ENCODE assay signal across 10 mouse cellular contexts in genomic region chr2:101652204-101652920, GRCm38 (mm10). TPM values are rescaled to one million over a fixed set of nuclear protein-coding genes. Genes with fewer than 3 reads are reported as not detected.
A peak's percentile ranks its signal among the peaks of the same experiment; 100 is the strongest.
DNase-seq lines count a peak whose midpoint lies in the region; ATAC-seq and TF ChIP-seq lines count a peak whose summit lies in the region.
"Had no signal": no experiment of that assay in that cellular context is flagged by ENCODE, and none has a peak within 500 bp of the region (broad histone marks: within the 10 kb centered on the region; RNA-seq: fewer than 3 reads in every experiment).

No protein-coding gene starts in this region.

- H3K36me3 ChIP-seq in kidney, adult 2 months (ENCODE audit: control insufficient read depth, insufficient read depth, low read length): no peaks in the 10 kb centered on the region
- no peaks in the 10 kb centered on the region for H3K36me3 ChIP-seq in forebrain, embryonic 12.5 days (replicated peaks)
- H3K36me3 ChIP-seq in liver, embryonic 13.5 days: no peaks in the 10 kb centered on the region
- H3K36me3 ChIP-seq in stomach, postnatal 0 days (ENCODE audit: control insufficient read depth, insufficient read depth, low read length): no peaks in the 10 kb centered on the region

- H3K27ac ChIP-seq in kidney, adult 2 months (ENCODE audit: insufficient read depth, low read depth, low read length): no peak overlapping the region
- no peak overlapping the region for H3K27ac ChIP-seq in forebrain, embryonic 12.5 days
- H3K27ac ChIP-seq in liver, embryonic 13.5 days: no peak overlapping the region
- H3K27ac ChIP-seq in stomach, postnatal 0 days (replicated peaks): no peak overlapping the region

- no peaks in the 10 kb centered on the region for H3K9me3 ChIP-seq in forebrain, embryonic 12.5 days
- no peaks in the 10 kb centered on the region for H3K9me3 ChIP-seq in liver, embryonic 13.5 days (replicated peaks)
- no peaks in the 10 kb centered on the region for H3K9me3 ChIP-seq in stomach, postnatal 0 days (ENCODE audit: control insufficient read depth, low read length)

- H3K9ac ChIP-seq in forebrain, embryonic 12.5 days: no peak overlapping the region
- H3K9ac ChIP-seq in liver, embryonic 13.5 days: no peak overlapping the region
- no peak overlapping the region for H3K9ac ChIP-seq in stomach, postnatal 0 days (ENCODE audit: low read length)

- H3K4me2 ChIP-seq in forebrain, embryonic 12.5 days: peak overlapping the region; percentile 57
- H3K4me2 ChIP-seq in liver, embryonic 13.5 days: peak overlapping the region; percentile 48
- peak overlapping the region; percentile 46 for H3K4me2 ChIP-seq in stomach, postnatal 0 days (replicated peaks; ENCODE audit: low read depth)

- no peaks in the 10 kb centered on the region for H3K4me1 ChIP-seq in kidney, adult 2 months (ENCODE audit: control insufficient read depth, insufficient read depth, low read length)
- H3K4me1 ChIP-seq in forebrain, embryonic 12.5 days: no peaks in the 10 kb centered on the region
- H3K4me1 ChIP-seq in liver, embryonic 13.5 days (replicated peaks): peaks cover 10% of the 10 kb centered on the region; the same call in 1 of the 2 replicates
- H3K4me1 ChIP-seq in stomach, postnatal 0 days (replicated peaks; ENCODE audit: control insufficient read depth, insufficient read depth): no peaks in the 10 kb centered on the region

- no peak for TF ChIP-seq CTCF in kidney, adult 2 months (conservative IDR thresholded peaks at IDR 0.05; ENCODE audit: insufficient read depth, insufficient read length, low read depth, low read length)
- TF ChIP-seq CTCF in stomach, postnatal 0 days (IDR thresholded peaks at IDR 0.05; ENCODE audit: low read depth): no peak

- TF ChIP-seq EP300 in stomach, postnatal 0 days (optimal IDR thresholded peaks at IDR 0.05): no peak

- DNase-seq in kidney, adult 2 months: no peak
- DNase-seq in kidney, adult 18-20 months: no peak
- DNase-seq in R1 (ENCODE audit: low read depth, low spot score): peak; percentile 16
- DNase-seq in liver, embryonic 13.5 days: no peak
- no peak for DNase-seq in stomach, postnatal 0 days (ENCODE audit: low spot score)
- DNase-seq in gastrocnemius, adult 18-20 months (ENCODE audit: low spot score): no peak

- ATAC-seq in forebrain, embryonic 12.5 days (ENCODE audit: low FRiP score): peak; percentile 59
- peak; percentile 59 for ATAC-seq in liver, embryonic 13.5 days (ENCODE audit: low read depth)
- no peak for ATAC-seq in stomach, postnatal 0 days (ENCODE audit: low FRiP score, low TSS enrichment)
- no peak for ATAC-seq in activated CD4-positive, CD25-positive, alpha-beta regulatory T cell, adult 4 months

- no peak for TF ChIP-seq POLR2A in kidney, adult 2 months (IDR thresholded peaks at IDR 0.05; ENCODE audit: low read depth, low read length)

- H3K4me3 ChIP-seq in kidney, adult 2 months (ENCODE audit: insufficient read depth, low read depth, low read length): peak overlapping the region; percentile 6; the same call in 1 of the 2 replicates
- H3K4me3 ChIP-seq in forebrain, embryonic 12.5 days (replicated peaks): peak overlapping the region; percentile 29
- no peak overlapping the region for H3K4me3 ChIP-seq in liver, embryonic 13.5 days (replicated peaks)
- 0 out of 2 replicates have a peak overlapping the region, but pooled peaks have one; percentile 19 for H3K4me3 ChIP-seq in stomach, postnatal 0 days (ENCODE audit: low read depth, low read length)

- no peaks in the 10 kb centered on the region; the same call in 1 of the 2 replicates for H3K27me3 ChIP-seq in kidney, adult 2 months (replicated peaks; ENCODE audit: control insufficient read depth, insufficient read depth, low read length)
- H3K27me3 ChIP-seq in forebrain, embryonic 12.5 days: peaks cover 12% of the 10 kb centered on the region
- H3K27me3 ChIP-seq in liver, embryonic 13.5 days: peaks cover 3% of the 10 kb centered on the region; the same call in 1 of the 2 replicates
- no peaks in the 10 kb centered on the region for H3K27me3 ChIP-seq in stomach, postnatal 0 days (ENCODE audit: control insufficient read depth, insufficient read depth, low read length)

- WGBS in kidney, adult 2 months: 28% methylated on average over 14 of the region's 14 CpGs
- WGBS in forebrain, embryonic 12.5 days: 37% methylated on average over 14 of the region's 14 CpGs
- WGBS in liver, embryonic 13.5 days (ENCODE audit: insufficient replicate concordance): 26% methylated on average over 14 of the region's 14 CpGs
- 41% methylated on average over 14 of the region's 14 CpGs for WGBS in stomach, postnatal 0 days

RNA-seq across cellular contexts. Expression of gene B230118H07Rik, which starts 3.0 kb away (rescaled TPM):
- 8.1 and 12.6 TPM in 2 replicates for polyA plus RNA-seq in kidney, adult 2 months (2012; rRNA removed)
- polyA plus RNA-seq in forebrain, embryonic 12.5 days (2016; fragmentation: Nextera tagmentation; extraction: Ambion mirVana): 51.7 and 59.1 TPM in 2 replicates
- 20.2 and 21.4 TPM in 2 replicates for polyA plus RNA-seq in liver, embryonic 13.5 days (2015; fragmentation: Nextera tagmentation; extraction: Ambion mirVana)
- 36.5 and 40.3 TPM in 2 replicates for polyA plus RNA-seq in stomach, postnatal 0 days (2015; fragmentation: Nextera tagmentation; extraction: Ambion mirVana)
- total RNA-seq in gastrocnemius, adult 18-20 months (2021): 10 to 100 TPM; 81.0 to 87.2 TPM
- 1 to 10 TPM; 2.4 to 2.5 TPM for polyA plus RNA-seq in activated CD4-positive, CD25-positive, alpha-beta regulatory T cell, adult 4 months (2017; shearing (Covaris generic))

RNA-seq across cellular contexts. Expression of gene Rag1, which starts 3.1 kb away (rescaled TPM):
- polyA plus RNA-seq in kidney, adult 2 months (2012; rRNA removed): not detected in 2 replicates
- polyA plus RNA-seq in forebrain, embryonic 12.5 days (2016; fragmentation: Nextera tagmentation; extraction: Ambion mirVana): 0.04 and 0.14 TPM in 2 replicates
- 0.06 and 0.12 TPM in 2 replicates for polyA plus RNA-seq in liver, embryonic 13.5 days (2015; fragmentation: Nextera tagmentation; extraction: Ambion mirVana)
- polyA plus RNA-seq in stomach, postnatal 0 days (2015; fragmentation: Nextera tagmentation; extraction: Ambion mirVana): 0.01 TPM in 2 replicates
- not detected for total RNA-seq in gastrocnemius, adult 18-20 months (2021)
- not detected for polyA plus RNA-seq in activated CD4-positive, CD25-positive, alpha-beta regulatory T cell, adult 4 months (2017; shearing (Covaris generic))
- total RNA-seq: heart, adult 18-20 months had no signal
- polyA plus RNA-seq: Patski had no signal

RNA-seq across cellular contexts. Expression of gene Traf6, which starts 25.9 kb away (rescaled TPM):
- 10.6 and 10.8 TPM in 2 replicates for polyA plus RNA-seq in kidney, adult 2 months (2012; rRNA removed)
- 18.9 and 19.6 TPM in 2 replicates for polyA plus RNA-seq in forebrain, embryonic 12.5 days (2016; fragmentation: Nextera tagmentation; extraction: Ambion mirVana)
- polyA plus RNA-seq in liver, embryonic 13.5 days (2015; fragmentation: Nextera tagmentation; extraction: Ambion mirVana): 3.2 and 4.6 TPM in 2 replicates
- 4.4 and 4.5 TPM in 2 replicates for polyA plus RNA-seq in stomach, postnatal 0 days (2015; fragmentation: Nextera tagmentation; extraction: Ambion mirVana)
- total RNA-seq in gastrocnemius, adult 18-20 months (2021): 10 to 100 TPM; 10.2 to 11.4 TPM
- polyA plus RNA-seq in activated CD4-positive, CD25-positive, alpha-beta regulatory T cell, adult 4 months (2017; shearing (Covaris generic)): 10 to 100 TPM; 14.1 to 14.8 TPM

RNA-seq across cellular contexts. Expression of gene Rag2, which starts 27.8 kb away (rescaled TPM):
- not detected in 2 replicates for polyA plus RNA-seq in kidney, adult 2 months (2012; rRNA removed)
- polyA plus RNA-seq in forebrain, embryonic 12.5 days (2016; fragmentation: Nextera tagmentation; extraction: Ambion mirVana): not detected in 2 replicates
- 0.17 and 0.23 TPM in 2 replicates for polyA plus RNA-seq in liver, embryonic 13.5 days (2015; fragmentation: Nextera tagmentation; extraction: Ambion mirVana)
- polyA plus RNA-seq in stomach, postnatal 0 days (2015; fragmentation: Nextera tagmentation; extraction: Ambion mirVana): not detected in 2 replicates
- total RNA-seq in gastrocnemius, adult 18-20 months (2021): not detected
- polyA plus RNA-seq in activated CD4-positive, CD25-positive, alpha-beta regulatory T cell, adult 4 months (2017; shearing (Covaris generic)): not detected
- total RNA-seq: heart, adult 18-20 months had no signal
- polyA plus RNA-seq: Patski had no signal

Comparison
In these comparisons a context has a peak if more than half of its experiments do, and no peak if none do; other contexts are left out.
1. ATAC-seq: peak in forebrain, embryonic 12.5 days (single experiment) and liver, embryonic 13.5 days (single experiment); none in stomach, postnatal 0 days (single experiment) and activated CD4-positive, CD25-positive, alpha-beta regulatory T cell, adult 4 months (single experiment).
2. Peak in every context shown above with its lines, with median percentiles within 50 percentile points of each other: H3K4me2 ChIP-seq.